Mouse (Mus musculus): ENCODE data around the gene Aptx.
A peak's percentile ranks its signal among the peaks of the same experiment; 100 is the strongest.

DNA sequence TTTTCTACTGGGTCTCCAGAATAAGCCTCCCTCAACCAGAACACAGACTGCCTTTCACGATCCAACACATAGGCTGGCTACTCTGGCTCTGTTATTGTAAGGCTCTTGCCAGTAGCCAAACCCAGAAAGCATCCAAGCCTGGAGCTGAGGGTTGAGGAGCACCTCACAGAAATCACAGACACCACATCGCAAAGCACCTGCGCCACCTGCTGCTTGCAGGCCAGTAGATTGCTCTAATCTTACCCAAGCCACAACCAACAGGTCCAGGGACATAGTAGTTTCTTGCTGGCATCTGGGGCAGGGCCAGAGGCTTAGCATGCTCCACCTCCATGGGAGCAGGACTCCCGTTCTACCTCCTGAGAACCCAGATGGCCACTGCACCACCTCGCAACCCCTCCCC, 25.9 kb downstream of the Aptx start:
- no peak for TF ChIP-seq POLR2A (IDR thresholded peaks at IDR 0.05; ENCODE audit: extremely low read depth, insufficient read depth, low read length)
- peak; percentile 47 for TF ChIP-seq CTCF (IDR thresholded peaks at IDR 0.05; ENCODE audit: extremely low read depth, insufficient read depth, low read length)

All from cortical plate, adult 2 months (tissue).